Mouse (Mus musculus) lung, postnatal 36 days (tissue): ENCODE measurements around the gene Tssc4.

Experiments used
- DNase-seq: peaks from one replicate; pipeline ENCODE4 v3.0.0; 2022; ENCODE audit warnings: mixed read lengths

Gene Tssc4

GRCm38 (mm10) chr7:143114773-143115172, 45.7 kb downstream of the Tssc4 start:
- no peak for DNase-seq

GRCm38 (mm10) chr7:143116521-143116920, 47.5 kb downstream of the Tssc4 start:
- no peak for DNase-seq

GRCm38 (mm10) chr7:143119407-143119806, 50.4 kb downstream of the Tssc4 start:
- DNase-seq, result peak; percentile 61

- DNase-seq, result no peak
Measured at GRCm38 (mm10) chr7:143119826-143120225, 50.8 kb downstream of the Tssc4 start.
